Mouse (Mus musculus): ENCODE results near the gene Obp1a.

Gene Obp1a

GRCm38 (mm10) chrX:78091274-78091673 is at the start of gene Obp1a:
Obp1a (minus strand) TSS chrX:78091374.
- no peak for DNase-seq (ENCODE audit: low spot score in 2 of 2)

- DNase-seq (ENCODE audit: low spot score in 2 of 2), result no peak
Observed at GRCm38 (mm10) chrX:78125167-78125566, 34.0 kb upstream of the Obp1a start, which contains the start of gene Gm5938. Gm5938 (plus strand) TSS chrX:78125467.

Measured in natural killer cell, adult 2 months (primary cell).